Mouse (Mus musculus): ENCODE measurements at regions not wholly inside any gene's neighbourhood (a gene's known extent, or its start where the extent isn't known, plus 50 kb on each side); places are given as distances from the start of the nearest gene placed in this dataset.

GRCm38 (mm10) chr14:85160396-85160795 is 717.0 kb downstream of the Pcdh17 start:
- no peak for DNase-seq (ENCODE audit: low spot score)

- DNase-seq (ENCODE audit: low spot score), result no peak
Observed at GRCm38 (mm10) chr14:85186794-85187193, 743.4 kb downstream of the Pcdh17 start.

DNA sequence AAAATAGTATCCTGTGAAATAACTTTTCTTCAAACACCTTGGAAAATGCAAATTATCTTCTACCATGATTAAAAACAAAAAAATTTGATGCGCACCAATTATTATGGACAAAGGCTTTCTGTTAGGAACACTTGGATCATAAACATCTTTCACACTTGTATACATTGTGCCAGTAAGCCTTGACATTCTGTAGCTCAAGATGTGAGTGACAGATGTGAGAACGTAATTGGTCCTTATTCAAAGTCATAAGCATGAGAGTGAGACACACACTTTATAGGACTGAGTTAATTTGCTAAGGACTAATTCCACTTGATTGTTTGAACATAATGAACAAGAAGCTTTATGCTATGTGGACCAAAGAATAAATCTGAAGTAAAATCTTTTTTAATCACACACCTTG is 760.7 kb downstream of the Pcdh17 start:
- peak; percentile 13 for DNase-seq (ENCODE audit: low spot score)

- no peak for DNase-seq (ENCODE audit: low spot score)
Observed at GRCm38 (mm10) chr14:85208383-85208782, 765.0 kb downstream of the Pcdh17 start.

DNA sequence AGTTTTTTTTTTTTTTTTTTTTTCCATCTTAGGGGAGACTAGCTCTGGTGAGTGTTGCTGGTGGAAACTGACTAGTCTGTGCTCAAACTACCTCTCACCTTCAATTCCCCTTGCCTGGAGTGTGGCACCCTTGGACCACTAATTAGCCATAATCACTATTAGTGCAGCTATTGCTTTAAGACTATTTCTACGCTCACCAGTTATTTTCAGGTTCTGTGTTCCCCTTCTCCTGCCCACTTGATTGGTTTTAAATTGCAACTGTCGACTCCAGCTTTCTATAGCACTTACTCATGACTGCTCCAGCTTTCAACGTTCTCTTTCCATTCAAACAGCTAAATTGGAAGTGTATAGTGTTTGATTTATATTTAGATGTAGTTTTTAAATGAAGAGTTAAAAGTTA is 771.7 kb downstream of the Pcdh17 start:
- DNase-seq (ENCODE audit: low spot score), result no peak
